Mouse (Mus musculus) midbrain, embryonic 15.5 days (tissue): Measurements from ENCODE around the gene Bcam. TPM values are rescaled to one million over a fixed set of nuclear protein-coding genes. Genes with fewer than 3 reads are reported as not detected.

Experiments used
- ATAC-seq: fragments of 200-750 bp; cut with Nextera tagmentation; replicated peaks from 2 replicates; pipeline ENCODE4 v1.8.0; 2017; ENCODE audit warnings: moderate TSS enrichment
- H3K27ac ChIP-seq: fragments of 300-500 bp; sonication (generic); 2 replicates; pipeline ENCODE4 v1.5.1; 2015; ENCODE audit warnings: mild to moderate bottlenecking, inconsistent platforms
- H3K27me3 ChIP-seq: fragments of 300-500 bp; sonication (generic); replicated peaks from 2 replicates; pipeline ENCODE4 v1.6.1; 2015; ENCODE audit warnings: inconsistent platforms
- H3K36me3 ChIP-seq: fragments of 300-500 bp; sonication (generic); replicated peaks from 2 replicates; pipeline ENCODE4 v1.6.1; 2015; ENCODE audit warnings: inconsistent platforms
- H3K4me1 ChIP-seq: fragments of 300-500 bp; sonication (generic); 2 replicates; pipeline ENCODE4 v1.6.1; 2015; ENCODE audit warnings: inconsistent platforms
- H3K4me2 ChIP-seq: fragments of 300-500 bp; sonication (generic); 2 replicates; pipeline ENCODE4 v1.6.1; 2015; ENCODE audit warnings: inconsistent platforms, mild to moderate bottlenecking, moderate library complexity
- H3K4me3 ChIP-seq: fragments of 300-500 bp; sonication (generic); 2 replicates; pipeline ENCODE4 v1.5.1; 2015; ENCODE audit warnings: mild to moderate bottlenecking, inconsistent platforms
- H3K9ac ChIP-seq: fragments of 300-500 bp; sonication (generic); 2 replicates; pipeline ENCODE4 v1.6.1; 2015; ENCODE audit warnings: mild to moderate bottlenecking, inconsistent platforms
- H3K9me3 ChIP-seq: fragments of 300-500 bp; sonication (generic); 2 replicates; pipeline ENCODE4 v1.6.1; 2016; ENCODE audit warnings: inconsistent platforms
- WGBS: fragments of 180-500 bp; shearing (Covaris S2); methylation state at CpG from one replicate; pipeline ENCODE4 v1.1.7; 2015; ENCODE audit warnings: mixed read lengths; 5-methylcytosine and 5-hydroxymethylcytosine counted together
- polyA plus RNA-seq: library from polyadenylated mRNA; unstranded; fragments of >200 nt; fragmentation: Nextera tagmentation; extraction: Ambion mirVana; gene quantifications from 2 replicates; pipeline ENCODE4 v1.2.1, GENCODE M21; 2015

Gene Bcam
- 12.4 and 13.8 TPM in 2 replicates for polyA plus RNA-seq

DNA sequence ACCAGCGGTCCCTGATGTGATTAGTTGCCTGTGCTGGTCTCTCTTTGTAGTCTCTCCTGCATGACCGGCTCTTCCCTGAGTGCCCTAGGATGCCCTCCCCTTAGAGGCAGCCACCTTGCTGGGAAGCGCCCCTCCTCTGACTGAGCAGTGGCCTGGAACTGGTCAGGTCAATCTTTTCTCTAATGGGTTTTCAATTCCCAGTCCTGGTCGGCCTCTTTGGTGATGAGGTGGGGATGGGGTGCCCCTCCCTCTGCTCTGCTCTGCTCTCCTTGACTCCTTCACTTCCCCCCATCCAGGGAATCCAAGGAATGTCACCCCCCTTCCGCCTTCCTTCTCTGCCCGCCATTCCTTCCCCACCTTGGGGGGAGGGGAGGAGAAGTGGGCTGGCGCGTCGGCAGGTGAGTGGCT is at the start of gene Bcam:
Gene Bcam (minus strand): TSS at position 33 of the 408 bp plus-strand sequence.
- peaks cover 41% of the 10 kb centered on the region for H3K27me3 ChIP-seq
- H3K4me1 ChIP-seq: peaks cover 15% of the 10 kb centered on the region
- H3K9me3 ChIP-seq: no peaks in the 10 kb centered on the region
- H3K9ac ChIP-seq: peak within 1 kb of the TSS; percentile 40
- ATAC-seq: peak; percentile 59
- H3K36me3 ChIP-seq: no peaks in the 10 kb centered on the region
- H3K4me3 ChIP-seq: peak within 1 kb of the TSS; percentile 35
- H3K27ac ChIP-seq: no peak within 1 kb of the TSS
- 6% methylated on average over 9 of the region's 9 CpGs for WGBS
- peak within 1 kb of the TSS; percentile 79 for H3K4me2 ChIP-seq

DNA sequence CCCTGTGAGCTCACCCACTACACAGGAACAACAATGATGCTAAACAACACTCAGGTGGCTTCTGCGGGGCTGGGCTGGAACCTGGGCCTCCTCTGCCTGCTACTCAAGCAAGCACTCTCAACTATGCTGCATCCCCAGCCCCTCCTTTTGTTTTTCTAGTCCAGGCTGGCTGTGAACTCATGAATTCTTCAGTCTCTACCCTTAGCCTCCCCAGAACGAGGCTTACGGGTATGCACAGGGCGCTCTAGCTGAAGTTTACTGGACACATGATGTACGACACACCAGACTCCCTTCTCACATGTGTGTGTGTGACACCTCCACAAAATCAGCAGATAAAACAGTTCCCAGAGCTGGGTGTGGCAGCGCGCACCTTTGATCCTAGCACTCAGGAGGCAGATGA is 48.1 kb upstream of the Bcam start:
- ATAC-seq: no peak
- H3K9ac ChIP-seq: no peak overlapping the region
- WGBS: 83% methylated on average over 7 of the region's 7 CpGs
- no peak overlapping the region for H3K4me2 ChIP-seq
- H3K36me3 ChIP-seq: no peaks in the 10 kb centered on the region
- no peak overlapping the region for H3K4me3 ChIP-seq
- peaks cover 30% of the 10 kb centered on the region for H3K27me3 ChIP-seq
- no peak overlapping the region for H3K27ac ChIP-seq
- H3K4me1 ChIP-seq: peaks cover 28% of the 10 kb centered on the region
- no peaks in the 10 kb centered on the region for H3K9me3 ChIP-seq

DNA sequence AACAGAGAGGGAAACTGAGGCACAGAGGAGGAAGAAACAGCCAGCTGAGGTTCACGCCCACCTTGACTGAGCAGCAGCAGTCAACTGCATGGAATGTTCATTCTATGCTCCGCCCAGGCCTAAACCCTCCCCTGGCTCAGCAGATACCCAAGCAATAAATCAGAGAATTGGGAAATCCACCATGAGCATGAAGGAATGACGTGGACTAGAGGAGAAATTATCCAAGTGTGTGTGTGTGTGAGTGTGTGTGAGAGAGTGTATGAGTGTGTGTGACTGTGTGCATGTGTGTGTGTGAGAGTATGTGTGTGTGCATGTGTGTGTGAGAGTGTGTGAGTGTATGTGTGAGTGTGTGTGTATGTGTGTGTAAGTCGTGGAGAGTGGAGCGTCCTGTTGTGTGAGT is 47.6 kb upstream of the Bcam start:
- Histone ChIP-seq H3K36me3 (no peaks in the 10 kb centered on the region), H3K27ac (no peak overlapping the region), H3K9ac (no peak overlapping the region), H3K4me2 (no peak overlapping the region), H3K27me3 (peaks cover 26% of the 10 kb centered on the region), H3K9me3 (no peaks in the 10 kb centered on the region), H3K4me3 (no peak overlapping the region), H3K4me1 (peaks cover 28% of the 10 kb centered on the region)
- WGBS: 80% methylated on average over 5 of the region's 5 CpGs
- ATAC-seq: no peak

DNA sequence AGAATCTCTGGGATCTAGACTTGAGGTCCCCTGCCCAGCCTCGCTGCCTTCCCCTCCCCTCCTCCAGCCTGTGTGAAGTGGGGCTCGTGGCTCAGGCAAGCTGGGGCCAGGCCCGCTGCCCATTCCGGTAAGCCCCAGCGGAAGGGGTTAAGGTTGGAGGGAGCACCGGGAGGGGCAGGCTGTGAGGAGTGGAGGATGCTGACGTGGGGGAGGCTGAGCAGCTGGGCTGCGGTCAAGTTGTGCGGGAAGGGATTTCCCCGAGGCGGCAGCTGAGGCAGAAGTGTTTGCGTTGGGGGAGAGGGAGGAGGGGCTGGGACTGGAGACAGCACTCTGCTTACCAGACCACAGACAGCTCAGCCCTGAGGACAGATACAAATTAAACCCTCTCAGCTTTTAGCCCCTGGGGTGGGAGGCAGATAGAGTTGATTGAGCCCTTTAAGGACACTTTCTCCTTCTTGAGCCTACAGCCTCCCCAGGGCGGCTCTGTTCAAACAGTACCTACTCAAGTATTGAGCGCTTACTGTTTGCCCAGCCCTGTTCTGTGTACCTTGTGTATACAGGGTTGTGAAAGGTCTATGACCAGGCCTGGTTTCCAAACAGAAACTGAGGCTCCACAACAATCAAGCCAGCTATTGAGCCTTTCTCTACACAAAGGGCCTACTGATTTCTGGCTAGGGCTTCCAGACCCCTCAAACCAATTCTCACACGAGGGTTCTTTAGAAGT is 46.7 kb upstream of the Bcam start:
- H3K27me3 ChIP-seq: peaks cover 25% of the 10 kb centered on the region
- H3K4me1 ChIP-seq: peaks cover 26% of the 10 kb centered on the region
- no peaks in the 10 kb centered on the region for H3K9me3 ChIP-seq
- 6% methylated on average over 15 of the region's 15 CpGs for WGBS
- H3K4me2 ChIP-seq: peak overlapping the region; percentile 76; the same call in 1 of the 2 replicates
- no peak overlapping the region for H3K9ac ChIP-seq
- no peak overlapping the region for H3K27ac ChIP-seq
- no peak overlapping the region for H3K4me3 ChIP-seq
- peak; percentile 43 for ATAC-seq
- no peaks in the 10 kb centered on the region for H3K36me3 ChIP-seq

DNA sequence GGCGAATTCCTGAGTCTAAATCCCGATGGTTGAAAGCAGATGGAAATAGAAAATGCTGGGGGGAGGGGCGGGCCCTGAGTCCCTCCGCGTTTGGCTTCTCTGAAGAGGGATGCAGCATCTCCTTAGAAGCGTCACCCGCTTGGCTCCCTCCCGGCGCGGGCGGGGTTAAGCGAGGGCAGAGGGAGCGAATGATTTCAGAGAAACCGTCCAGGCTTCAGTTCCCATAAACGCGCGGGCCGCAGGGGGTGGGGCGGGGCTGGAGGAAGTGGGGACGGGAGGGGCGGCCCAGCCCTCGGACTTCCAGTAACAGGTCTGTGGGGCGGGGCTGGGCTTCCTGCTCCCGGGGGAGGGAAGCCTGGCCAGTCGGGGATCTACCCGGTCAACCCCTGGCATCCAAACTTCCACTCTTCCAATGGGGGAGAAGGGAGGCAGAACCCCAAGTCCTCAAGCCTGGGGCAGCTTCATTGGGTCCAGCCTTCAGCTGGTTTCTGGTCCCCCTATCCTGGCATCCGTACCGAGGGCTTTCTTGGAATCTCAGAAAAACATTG is 45.5 kb upstream of the Bcam start:
- Histone ChIP-seq H3K4me2 (peak overlapping the region; percentile 76), H3K4me3 (peak overlapping the region; percentile 43), H3K27me3 (peaks cover 22% of the 10 kb centered on the region), H3K9ac (peak overlapping the region; percentile 42), H3K9me3 (no peaks in the 10 kb centered on the region), H3K4me1 (peaks cover 24% of the 10 kb centered on the region), H3K27ac (0 out of 2 replicates have a peak overlapping the region, but pooled peaks have one; percentile 40), H3K36me3 (no peaks in the 10 kb centered on the region)
- under 1% methylated on average over 27 of the region's 28 CpGs for WGBS
- ATAC-seq: peak; percentile 43

DNA sequence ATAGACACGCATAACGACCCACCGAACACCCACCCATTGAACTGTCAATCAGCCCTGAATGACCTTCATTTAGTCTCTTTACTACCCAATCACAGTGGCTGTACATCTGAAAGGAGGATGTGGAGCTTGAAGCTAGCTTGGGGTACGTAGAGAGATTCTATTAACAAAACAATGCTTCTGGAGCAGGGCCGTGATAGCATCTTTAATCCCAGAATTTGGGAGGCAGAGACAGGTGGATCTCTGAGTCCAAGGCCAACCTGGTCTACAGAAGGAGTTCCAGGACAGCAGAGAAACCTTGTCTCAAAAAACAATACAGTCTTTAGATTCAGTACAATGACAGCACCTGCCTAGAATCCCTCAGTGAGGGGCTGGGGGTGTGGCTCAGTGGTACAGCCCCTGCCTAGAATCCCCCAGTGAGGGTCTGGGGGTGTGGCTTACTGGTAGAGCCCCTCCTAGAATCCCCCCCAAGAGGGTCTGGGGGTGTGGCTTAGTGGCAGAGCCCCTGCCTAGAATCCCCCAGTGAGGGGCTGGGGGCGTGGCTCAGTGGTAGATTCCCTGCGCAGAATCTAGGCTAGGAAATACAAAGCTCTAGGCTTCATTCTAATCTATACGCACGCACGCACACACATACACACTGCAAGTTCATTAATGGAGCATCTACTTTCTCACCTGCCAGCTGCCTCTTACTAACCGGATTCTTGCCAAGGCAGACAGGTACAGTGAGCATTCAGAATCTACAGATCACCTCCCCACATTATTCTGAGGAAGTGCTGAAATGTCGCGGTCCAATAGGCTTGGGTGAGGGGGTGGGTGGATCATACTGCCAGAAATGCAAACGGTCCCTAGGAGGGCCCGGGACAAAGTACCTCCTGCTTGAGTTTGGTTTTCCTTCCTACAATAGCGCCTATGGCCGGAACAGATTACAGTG is 44.7 kb upstream of the Bcam start:
- H3K9ac ChIP-seq: peak overlapping the region; percentile 42
- WGBS: 23% methylated on average over 17 of the region's 17 CpGs
- H3K36me3 ChIP-seq: no peaks in the 10 kb centered on the region
- H3K9me3 ChIP-seq: no peaks in the 10 kb centered on the region
- peaks cover 31% of the 10 kb centered on the region for H3K4me1 ChIP-seq
- peak overlapping the region; percentile 76 for H3K4me2 ChIP-seq
- ATAC-seq: peak; percentile 55
- 0 out of 2 replicates have a peak overlapping the region, but pooled peaks have one; percentile 40 for H3K27ac ChIP-seq
- peaks cover 28% of the 10 kb centered on the region for H3K27me3 ChIP-seq
- peak overlapping the region; percentile 43 for H3K4me3 ChIP-seq

DNA sequence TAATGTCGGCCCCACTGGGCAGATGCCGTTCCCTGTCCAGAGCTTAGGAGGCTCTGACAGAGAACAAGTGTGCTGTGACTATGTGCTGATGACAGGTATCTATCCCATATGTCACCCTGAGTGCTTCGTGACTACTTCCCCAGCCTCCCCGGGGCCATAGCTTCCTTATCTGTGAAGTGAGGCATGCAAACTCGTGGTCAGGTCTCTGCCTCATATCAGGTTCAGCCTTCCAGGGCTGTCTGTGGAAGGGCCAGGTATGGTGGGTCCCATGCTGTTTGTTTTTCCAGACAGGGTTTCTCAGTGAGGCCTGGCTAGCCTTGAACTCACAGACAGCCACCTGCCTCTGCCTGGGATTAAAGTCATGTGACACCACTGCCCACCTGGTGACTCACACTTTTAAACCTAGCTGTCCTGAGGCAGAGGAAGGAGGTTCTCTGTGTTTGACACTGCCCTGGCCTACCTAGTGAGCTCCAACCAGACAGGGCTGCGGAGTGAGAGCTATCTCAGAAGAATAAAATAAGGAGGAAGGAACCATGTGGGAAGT is 42.8 kb upstream of the Bcam start:
- Histone ChIP-seq H3K9me3 (no peaks in the 10 kb centered on the region), H3K9ac (no peak overlapping the region), H3K4me2 (no peak overlapping the region), H3K36me3 (no peaks in the 10 kb centered on the region), H3K27me3 (peaks cover 45% of the 10 kb centered on the region), H3K4me3 (no peak overlapping the region), H3K27ac (no peak overlapping the region), H3K4me1 (peaks cover 36% of the 10 kb centered on the region)
- WGBS: 81% methylated on average over 6 of the region's 6 CpGs
- no peak for ATAC-seq

DNA sequence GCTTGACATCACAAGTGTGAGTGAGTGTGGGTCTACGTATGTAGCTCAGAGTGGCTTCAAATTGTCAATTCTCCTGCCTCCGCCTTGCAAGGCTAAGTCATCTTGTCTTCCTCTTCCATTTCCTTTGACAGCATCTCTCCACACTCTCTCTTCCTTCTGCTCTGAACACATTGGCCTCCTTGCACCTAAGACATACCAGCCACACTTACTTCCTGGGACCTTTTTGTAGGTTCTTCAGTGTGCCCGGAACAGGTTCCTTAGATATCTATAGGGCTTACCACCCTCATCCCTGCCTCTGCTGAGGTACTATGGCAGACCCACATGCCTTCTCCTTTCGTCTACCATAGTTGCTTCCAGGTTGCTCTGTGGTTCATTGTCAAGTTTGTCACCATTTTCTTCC is 42.3 kb upstream of the Bcam start:
- Histone ChIP-seq H3K9me3 (no peaks in the 10 kb centered on the region), H3K36me3 (no peaks in the 10 kb centered on the region), H3K4me3 (no peak overlapping the region), H3K4me2 (no peak overlapping the region), H3K4me1 (peaks cover 36% of the 10 kb centered on the region), H3K27me3 (peaks cover 50% of the 10 kb centered on the region), H3K9ac (no peak overlapping the region), H3K27ac (no peak overlapping the region)
- WGBS: 88% methylated on average over 4 of the region's 4 CpGs
- no peak for ATAC-seq

DNA sequence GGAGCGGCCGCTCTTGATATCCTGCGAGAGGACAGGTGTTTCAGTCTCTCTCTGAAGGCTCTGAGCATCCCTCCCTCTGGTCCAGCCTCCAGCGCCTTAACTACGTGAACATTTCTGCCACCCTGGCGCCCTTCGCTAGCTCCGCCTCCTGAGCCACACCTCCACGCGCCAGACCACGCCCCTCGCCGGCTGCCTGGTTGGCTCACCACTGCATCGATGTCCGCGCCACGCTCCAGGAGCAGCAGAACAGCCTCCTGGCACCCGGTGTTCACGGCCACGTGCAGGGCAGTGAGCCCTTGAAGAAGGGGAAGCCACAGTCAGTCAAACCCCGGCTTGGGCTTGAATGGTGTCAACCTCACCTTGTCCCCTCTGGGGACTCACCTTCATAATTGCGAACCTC is 40.3 kb upstream of the Bcam start:
- H3K4me3 ChIP-seq: peak overlapping the region; percentile 29
- peak overlapping the region; percentile 12; the same call in 1 of the 2 replicates for H3K9ac ChIP-seq
- no peak overlapping the region for H3K27ac ChIP-seq
- 5% methylated on average over 22 of the region's 22 CpGs for WGBS
- no peaks in the 10 kb centered on the region for H3K36me3 ChIP-seq
- peaks cover 20% of the 10 kb centered on the region for H3K4me1 ChIP-seq
- no peaks in the 10 kb centered on the region for H3K9me3 ChIP-seq
- H3K27me3 ChIP-seq: peaks cover 48% of the 10 kb centered on the region
- peak overlapping the region; percentile 53 for H3K4me2 ChIP-seq
- peak; percentile 27; the same call in 1 of the 2 replicates for ATAC-seq

DNA sequence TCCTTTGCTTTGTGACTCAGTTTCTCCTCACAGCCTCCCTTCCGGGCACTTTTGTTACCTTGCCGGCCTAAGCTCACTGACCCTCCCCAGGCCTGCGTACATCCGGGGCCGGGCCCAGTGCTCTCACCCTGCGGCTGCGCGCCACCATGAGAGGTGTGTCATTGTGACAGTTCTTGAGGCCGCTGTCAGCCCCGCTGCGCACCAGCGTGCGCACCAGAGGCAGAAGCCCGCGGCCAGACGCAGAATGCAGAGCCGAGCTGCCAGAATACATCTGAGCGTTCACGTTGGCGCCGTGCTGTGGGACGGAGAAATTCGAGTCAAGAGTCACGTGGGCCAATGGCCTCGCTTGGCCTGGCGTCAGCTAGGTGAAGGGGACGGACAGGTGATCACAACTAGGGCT is 38.6 kb upstream of the Bcam start:
- 5% methylated on average over 27 of the region's 27 CpGs for WGBS
- H3K27ac ChIP-seq: no peak overlapping the region
- no peaks in the 10 kb centered on the region for H3K9me3 ChIP-seq
- H3K4me2 ChIP-seq: peak overlapping the region; percentile 58
- peaks cover 48% of the 10 kb centered on the region for H3K27me3 ChIP-seq
- H3K36me3 ChIP-seq: no peaks in the 10 kb centered on the region
- H3K4me1 ChIP-seq: peaks cover 14% of the 10 kb centered on the region
- peak overlapping the region; percentile 40; the same call in 1 of the 2 replicates for H3K9ac ChIP-seq
- H3K4me3 ChIP-seq: peak overlapping the region; percentile 34
- peak; percentile 81 for ATAC-seq

DNA sequence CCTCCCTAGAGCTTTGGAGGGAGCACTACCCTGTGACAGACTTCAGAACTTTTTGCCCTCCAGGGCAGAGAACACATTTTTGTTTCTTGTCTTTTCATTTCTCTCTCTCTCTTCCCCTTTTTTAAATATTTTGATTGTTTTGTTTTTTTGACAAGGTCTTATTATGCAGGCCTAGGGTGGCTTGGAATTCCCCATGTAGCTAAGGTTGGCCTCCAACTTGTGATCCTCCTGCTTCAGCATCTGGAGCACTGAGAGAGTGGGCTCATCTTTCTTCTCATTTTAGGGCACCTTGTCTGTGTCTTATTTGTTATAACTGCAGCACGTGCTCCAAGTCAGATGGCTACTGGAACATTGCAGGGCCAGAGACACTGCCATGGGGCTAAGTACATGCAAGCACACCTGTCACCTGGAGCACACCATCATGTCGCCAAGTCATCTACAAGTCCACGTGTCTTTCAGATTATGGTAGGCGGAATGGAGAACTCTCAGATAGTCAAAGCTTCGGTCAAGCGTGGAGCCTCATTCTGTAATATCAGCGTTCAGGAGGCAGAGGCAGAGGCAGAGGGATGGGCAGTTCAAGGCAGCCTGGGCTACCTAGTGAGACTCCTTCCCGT is 35.6 kb upstream of the Bcam start:
- 85% methylated on average over 8 of the region's 8 CpGs for WGBS
- no peak overlapping the region for H3K4me3 ChIP-seq
- peaks cover 32% of the 10 kb centered on the region for H3K27me3 ChIP-seq

More for the DNA sequence above, 35.6 kb upstream of the Bcam start:
- Histone ChIP-seq H3K36me3 (no peaks in the 10 kb centered on the region), H3K9ac (no peak overlapping the region), H3K27ac (no peak overlapping the region), H3K4me1 (peaks cover 14% of the 10 kb centered on the region), H3K4me2 (no peak overlapping the region), H3K9me3 (no peaks in the 10 kb centered on the region)
- ATAC-seq: no peak
